Mouse (Mus musculus) retina, embryonic 14.5 days (tissue): Measurements from ENCODE around the gene Ccdc149.
A peak's percentile ranks its signal among the peaks of the same experiment; 100 is the strongest.

Experiments used
- DNase-seq: peaks from one replicate; pipeline ENCODE4 v3.0.0-alpha.2; 2015; ENCODE audit warnings: low spot score

The Ccdc149 gene

DNA sequence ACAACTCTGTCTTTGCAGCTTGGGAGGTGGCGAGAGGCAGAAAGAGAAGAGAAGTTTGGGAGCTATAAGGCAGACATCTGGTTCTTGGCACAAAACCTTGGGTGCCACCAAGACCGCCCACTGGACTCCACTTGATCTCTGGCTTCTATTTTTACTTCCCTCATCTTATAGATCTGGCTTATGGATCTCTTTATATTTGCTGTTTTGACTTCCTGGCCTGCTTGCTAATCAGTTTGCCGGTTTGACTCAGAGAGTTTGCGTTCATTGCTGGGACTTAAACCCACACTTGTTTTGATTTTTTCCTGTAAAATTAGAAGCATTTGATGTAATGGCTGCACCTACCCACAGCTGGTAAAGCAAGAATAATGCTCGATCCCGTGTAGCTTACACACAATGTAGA, 100.4 kb downstream of the Ccdc149 start:
- DNase-seq, result no peak

DNA sequence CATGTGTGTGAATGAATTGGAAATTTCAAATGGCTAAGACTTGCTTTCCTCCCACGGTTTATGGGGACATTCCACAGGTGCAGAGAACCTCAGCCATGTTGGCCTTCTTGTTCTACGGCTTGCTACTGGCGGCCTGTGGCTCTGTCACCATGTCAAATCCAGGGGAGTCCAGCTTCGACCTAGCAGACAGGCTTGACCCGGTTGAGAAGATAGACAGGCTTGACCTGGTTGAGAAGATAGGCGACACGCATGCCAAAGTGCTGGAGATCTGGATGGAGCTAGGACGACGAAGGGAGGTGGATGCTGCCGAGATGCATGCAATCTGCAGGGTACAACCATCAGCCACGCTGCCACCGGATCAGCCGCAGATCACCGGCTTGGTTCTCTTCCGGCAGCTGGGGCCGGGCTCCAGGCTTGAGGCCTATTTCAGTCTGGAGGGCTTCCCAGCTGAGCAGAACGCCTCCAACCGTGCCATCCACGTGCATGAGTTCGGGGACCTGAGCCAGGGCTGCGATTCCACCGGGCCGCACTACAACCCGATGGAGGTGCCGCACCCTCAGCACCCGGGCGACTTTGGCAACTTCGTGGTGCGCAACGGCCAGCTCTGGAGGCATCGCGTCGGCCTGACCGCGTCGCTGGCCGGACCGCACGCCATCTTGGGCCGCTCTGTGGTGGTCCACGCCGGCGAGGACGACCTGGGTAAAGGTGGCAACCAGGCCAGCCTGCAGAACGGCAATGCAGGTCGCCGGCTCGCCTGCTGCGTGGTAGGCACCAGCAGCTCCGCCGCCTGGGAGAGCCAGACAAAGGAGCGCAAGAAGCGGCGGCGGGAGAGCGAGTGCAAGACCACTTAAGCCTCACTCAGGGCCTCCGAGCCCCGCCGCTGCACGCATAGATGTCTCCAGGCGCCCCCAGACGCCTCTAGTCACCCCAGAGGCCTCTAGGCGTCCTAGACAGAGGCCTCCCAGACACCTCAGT, 103.2 kb downstream of the Ccdc149 start:
- DNase-seq, result peak; percentile 13

DNA sequence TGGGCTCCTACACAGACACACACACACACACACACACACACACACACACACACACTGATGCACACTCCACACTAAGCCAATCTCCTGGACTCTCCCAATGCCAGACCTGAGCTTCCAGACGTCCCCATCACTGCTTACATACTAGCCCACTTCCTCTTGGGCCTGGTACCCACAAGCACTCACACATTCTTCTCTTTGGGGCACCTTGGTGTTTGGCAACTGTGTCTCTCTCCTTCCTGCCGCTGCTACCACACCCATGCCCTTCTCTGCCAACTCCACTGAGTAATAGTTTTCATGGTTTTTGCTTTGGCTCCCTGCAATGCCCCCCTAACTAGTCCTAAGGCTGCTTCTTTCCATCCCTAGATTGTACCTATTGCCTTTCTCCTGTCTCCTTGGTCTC, 104.7 kb downstream of the Ccdc149 start:
- no peak for DNase-seq

DNA sequence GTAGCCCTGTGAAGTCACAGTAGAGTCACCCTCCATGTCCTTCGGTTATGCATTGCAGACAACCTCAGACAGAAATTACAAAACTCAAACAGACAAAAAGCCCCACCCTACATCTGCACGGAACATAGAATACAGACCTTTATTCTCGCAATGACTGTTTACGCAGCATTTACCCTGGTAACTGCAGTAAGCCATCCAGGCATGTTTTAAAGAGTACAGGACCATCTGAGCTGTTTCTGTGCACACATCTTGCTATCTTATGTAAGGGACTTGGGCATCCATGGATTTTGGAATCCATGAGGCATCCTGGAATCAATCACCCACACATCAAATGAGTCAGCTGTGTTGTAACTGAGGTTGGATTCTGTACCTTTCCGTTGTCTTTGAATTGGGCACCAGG, 105.4 kb downstream of the Ccdc149 start:
- no peak for DNase-seq

DNA sequence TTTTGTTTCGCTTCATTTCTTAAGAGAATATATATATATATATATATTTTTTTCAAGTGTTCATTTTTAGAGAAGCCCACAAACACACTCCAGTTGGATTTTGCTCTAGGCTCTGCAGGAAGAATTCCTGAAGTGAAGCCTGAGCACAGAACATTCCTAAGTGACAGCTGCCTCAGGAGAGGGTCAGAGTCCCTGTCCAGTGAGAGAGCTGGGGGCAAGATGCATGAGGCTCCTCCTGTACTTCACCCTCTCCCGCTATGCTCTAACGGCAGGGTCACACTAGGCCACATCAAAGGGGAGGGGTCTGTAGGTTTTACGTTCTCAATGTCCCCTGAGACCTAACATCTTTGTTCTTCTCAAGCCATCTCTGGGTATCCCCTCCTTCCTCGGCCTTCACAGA, 106.8 kb downstream of the Ccdc149 start:
- no peak for DNase-seq

DNA sequence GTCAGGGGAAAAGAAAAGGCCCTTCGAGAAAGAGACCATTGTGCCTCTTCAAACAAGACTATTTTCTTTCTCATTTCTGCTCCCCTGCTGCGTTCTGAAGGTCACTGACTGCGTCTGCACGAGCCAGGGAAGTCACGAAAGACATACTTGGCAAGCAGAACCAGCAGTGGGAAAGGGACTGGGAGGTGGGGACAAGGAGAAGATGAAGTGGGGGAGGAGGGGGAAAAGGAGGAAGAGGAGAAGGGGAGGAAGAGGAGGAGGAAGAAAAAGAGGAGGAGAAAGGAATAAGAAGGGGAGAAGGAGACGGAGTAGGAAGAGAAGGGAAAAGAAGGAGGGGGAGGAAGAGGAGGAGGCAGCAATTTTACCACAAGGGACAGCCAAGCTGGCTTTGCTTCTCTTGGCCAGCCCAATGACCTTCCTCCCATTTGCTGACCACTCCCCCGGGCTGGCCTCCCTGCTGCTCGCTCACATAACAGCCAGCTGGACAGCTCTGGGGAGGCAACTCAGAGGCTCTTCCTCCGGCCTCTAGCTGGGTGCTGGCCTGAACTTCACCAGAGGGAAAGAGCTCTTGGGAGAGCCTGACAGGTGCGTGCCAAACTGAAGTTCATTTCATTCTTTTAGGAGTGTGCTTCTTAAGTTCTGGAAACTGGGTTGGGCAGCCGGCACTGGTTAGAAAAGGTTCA, 107.7 kb downstream of the Ccdc149 start, which contains the start of gene Sod3:
Sod3 (plus strand) TSS at position 324 of the 683 bp plus-strand sequence.
- DNase-seq, result peak; percentile 22

DNA sequence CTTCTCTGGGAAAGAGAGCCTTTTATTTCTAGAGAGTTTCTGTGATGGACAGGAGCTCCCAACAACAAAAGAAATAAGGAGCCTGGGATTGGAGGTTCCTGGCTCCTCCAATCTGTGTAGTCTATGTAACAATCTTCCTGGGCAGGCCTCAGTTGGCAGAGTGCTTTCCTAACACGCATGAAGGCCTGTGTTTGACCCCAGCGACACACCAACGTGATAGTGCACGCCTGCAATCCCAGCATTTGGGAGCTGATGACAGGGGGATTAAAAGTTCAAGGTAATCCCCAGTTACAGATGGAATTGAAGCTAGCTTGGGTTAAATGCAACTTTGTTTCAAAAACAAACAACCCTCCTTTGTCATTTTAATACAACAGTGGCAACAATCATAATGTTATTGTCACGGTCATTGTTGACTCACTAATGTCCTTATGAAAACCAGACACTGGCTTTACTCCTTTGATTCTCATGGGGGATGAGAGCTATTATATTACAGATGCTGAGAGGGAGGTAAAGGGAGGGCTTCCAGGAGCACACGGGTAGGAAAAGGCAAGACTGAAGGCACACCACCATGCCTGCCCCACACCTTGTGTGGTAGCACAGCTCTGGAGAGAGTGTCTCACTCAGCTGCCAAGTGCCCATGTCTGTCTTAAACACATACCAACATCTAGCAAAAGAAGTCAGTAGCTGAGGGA, 108.4 kb downstream of the Ccdc149 start:
- no peak for DNase-seq

DNA sequence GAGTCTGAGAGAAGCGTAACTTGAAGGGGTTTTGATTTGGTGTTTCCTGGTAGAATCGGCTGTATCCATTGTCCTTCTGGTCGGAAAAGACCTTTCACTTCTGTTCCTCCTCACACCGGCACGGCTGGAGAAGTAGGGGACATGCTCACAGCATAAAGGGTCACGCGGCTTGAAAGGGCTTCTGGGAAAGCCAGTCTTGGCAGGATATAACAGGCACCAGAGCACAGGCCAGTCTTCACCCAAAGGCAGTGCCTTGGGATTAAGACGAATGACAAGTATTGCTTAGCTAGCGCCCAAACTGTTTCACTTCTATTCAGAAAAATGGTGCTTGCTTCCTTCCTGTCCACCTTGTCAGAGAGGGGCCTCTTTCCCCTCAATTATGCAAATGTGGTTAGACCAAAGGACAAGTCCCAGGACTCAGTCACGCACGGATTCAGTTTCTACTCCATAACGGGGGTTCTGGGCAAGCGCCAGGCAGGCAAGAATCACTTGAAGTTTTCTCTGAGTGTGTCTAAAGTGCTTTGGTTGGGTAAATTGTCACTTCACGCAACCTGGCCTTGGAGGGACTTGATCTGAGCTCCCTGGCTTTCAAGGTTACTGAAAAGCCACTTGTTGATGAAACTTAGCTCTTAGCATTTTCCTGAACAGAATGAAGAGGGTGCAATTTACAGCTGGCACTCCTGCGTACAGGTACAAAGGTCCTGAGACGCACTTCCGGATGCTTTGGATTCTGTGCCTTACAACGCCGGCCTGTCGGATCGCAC, 110.9 kb downstream of the Ccdc149 start:
- no peak for DNase-seq

DNA sequence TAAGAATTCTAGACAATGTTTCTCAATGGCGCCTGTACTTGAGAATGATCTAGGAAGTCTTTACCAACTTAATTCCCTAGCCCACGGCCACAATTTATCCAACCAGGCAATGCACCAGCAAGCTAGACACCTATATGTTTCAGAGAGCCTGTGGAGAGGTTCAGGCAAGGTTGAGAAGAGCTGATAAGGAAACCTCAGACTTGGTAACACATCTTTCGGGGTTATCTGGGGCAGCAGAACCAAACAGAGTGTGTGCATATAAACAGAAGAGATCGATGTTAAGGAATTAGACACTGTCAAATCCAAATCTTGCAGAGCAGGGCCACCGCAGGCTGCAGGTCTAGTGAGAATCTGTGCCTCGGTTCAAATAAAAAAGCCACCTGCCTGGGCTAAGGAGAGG, 113.2 kb downstream of the Ccdc149 start:
- DNase-seq, result no peak

DNA sequence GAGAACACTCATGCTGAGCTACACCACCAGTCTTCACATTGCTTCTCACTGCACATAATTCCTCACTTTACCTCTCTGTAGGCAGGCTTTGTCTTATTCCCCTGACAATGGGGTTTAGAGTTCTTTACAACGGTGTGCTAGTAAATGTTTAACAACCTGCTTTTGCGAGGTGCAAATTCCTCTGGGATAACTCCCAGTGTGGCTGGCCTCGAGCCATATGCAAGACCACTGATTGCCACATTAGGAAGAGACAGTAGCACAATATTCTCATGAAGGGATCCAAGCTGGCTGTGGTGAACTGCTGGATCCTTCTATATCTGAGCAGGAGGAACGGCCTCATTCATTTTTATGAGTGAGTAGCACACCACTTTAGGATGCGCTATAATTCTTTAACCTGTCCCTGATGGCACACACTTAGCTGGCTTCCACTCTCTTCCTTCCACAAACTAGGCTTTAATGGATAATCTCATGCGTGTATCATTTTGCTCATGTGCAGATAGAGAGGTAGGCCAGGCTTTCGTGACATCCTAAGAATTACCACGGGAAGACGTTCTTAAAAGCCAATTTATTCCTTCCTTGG, 114.1 kb downstream of the Ccdc149 start:
- no peak for DNase-seq

DNA sequence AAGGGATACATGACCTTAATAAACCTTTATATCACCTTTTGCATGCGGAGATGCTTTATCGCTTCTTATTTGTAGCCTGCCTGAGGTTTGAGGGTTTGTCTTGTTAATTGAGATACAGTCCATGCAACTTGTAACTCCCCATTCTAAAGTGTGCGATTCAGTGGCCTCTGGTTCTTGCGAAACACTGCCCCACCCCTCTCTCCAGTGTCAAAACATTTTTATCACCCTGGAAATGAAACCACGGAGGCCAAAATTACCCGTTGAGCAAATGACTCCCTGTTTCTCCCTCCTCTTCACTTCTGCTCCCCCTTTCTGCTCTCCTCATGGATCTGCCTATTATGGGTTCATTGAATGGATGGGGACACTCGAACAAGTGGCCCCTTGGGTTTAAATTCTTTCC, 115.7 kb downstream of the Ccdc149 start:
- no peak for DNase-seq

DNA sequence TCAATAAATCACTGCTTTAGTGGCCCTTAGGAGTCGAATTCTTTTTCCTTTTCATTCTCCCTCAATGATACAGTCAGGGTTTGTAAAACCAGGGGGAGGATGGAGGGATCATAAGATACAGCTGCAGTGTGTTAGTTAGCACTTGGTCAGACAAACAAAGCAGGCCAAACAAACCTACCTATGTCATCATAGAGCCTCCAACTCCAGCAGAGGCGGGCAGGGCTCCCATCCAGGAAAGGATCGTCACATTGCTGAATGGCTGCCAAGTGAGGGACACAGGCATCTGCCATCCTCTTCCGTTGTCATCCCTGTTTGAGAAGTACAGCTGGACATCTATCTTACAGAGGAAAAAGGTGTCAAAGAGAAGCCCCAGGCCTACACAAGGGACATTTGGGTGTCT, 116.9 kb downstream of the Ccdc149 start:
- no peak for DNase-seq

DNA sequence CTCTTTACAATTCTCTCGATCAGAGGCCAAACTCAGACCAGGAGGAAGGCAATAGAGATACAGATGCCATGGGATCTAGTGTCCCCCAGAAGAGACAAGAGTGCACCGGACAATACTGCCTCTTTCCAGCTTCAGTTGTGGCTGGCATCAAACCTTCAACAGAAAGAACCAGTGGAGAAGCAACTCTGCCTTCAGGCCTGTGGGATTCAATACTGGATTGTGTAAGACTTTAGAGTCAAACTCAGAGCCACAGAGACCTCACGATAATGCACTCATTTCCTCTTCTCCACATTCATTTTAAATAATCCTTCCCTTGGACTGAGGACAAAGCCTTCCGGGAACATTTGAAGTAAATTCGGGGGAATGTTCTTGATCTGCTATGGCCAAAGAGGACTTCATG, 118.6 kb downstream of the Ccdc149 start:
- no peak for DNase-seq

DNA sequence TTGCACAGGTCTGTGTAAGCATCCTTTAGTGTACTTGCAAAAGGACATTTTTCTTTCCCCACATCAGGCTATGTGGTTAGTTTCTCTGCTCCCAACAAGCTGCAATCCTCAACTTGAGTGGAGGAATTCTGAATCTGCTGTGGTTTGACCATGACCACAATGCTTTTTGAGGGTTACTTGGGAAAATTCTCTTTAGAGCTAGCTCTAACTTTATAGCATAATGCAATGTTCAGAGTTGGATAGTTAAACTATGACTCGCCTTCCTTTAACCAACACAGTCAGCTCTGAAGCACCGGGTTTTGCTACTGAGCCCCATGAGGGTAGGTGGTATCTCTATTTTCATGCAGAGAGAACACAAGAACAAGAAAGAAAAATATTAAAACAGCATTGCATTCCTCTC, 119.8 kb downstream of the Ccdc149 start:
- no peak for DNase-seq

DNA sequence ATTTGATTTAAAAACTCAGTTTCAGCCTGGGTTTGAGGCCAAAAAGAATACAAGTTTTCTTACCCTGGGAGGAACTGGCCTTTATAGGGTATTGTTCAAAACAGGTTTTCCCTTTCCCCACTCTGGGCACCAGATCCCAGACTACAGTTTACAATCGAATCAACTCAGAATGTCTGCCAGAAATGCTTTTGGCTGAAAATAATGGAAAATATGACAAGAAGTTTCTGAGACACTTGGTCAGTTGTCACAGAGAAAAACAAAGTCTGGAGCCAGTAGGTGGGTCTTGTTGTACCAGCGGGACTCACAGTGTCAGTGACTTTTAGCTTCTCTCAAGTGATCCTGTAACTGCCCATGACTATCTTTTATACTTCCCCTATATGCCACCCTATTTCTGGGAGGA, 120.9 kb downstream of the Ccdc149 start:
- no peak for DNase-seq

DNA sequence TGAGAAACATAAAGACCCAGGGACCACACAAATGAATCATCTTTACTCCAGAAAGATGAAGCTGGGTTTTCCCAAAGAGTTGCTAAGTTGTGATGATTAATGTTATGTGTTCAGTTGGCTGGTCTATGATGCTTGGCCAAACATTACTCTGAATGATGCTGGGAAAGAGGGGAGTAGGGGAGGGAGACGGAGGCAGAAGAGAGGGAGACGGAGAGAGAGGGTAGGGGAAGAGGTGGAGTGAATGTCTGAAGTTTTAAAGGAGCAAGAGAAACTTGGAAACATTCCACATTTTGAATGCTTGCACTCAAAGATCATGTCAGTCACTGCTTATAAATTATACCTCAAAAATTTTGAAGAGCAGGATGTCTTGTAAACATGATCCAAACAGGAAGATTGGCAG, 124.4 kb downstream of the Ccdc149 start:
- no peak for DNase-seq

DNA sequence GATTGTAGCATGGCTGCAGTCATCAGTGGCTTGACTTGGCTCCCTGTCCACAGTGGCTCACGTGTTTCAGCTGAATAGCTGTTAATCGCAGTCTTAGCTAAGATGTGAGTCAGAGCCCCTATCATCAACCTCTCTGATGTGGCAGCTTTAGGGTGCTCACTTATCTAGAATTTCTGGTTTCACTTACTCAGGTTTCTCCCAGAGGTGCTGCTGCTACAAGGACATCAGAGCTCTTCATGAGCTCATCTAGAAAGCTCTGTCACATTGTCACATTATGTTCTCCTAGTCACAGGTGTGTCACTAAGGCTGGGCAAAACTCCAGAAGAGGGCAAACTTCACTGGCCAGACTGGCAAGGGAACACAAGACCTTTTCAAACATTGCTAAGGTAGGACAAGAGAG, 132.2 kb downstream of the Ccdc149 start:
- no peak for DNase-seq

DNA sequence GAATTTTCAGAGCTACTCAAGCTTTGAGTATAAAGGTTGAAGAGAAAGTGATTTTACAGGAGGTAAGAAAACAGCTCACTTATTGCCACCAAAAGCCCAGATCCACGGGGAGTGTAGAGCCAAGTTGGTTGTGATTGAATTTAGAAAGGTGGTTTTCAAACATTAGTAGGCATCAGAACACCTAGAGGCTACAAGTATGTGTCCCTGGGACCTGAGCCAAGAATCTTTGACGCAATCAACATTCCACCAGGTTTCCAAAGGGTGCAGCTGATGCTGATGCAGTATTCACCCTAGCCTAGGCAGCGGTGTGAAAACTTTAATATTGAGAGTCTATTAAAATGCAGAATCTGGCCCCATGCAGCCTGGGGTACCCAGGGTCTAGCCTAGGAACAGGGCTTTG, 135.7 kb downstream of the Ccdc149 start:
- no peak for DNase-seq

DNA sequence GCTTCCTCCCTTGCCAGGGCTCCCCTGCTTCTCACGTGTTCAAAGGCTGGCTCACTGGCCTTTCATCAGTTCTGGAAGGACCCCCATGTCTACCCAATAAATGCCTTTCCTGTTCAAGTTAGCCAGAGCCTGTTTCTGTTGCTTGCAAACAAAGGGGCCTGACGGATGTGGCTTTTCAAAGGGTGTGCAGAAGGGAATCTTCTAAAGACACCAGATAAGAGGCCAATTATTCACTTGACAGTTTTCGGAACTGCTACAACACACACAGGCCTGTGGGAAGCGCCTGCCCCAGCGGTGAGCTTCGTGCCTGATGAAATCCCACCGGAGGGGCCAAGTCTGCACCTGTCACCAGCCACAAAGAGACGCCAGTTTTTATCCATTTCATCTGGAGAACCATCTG, 139.2 kb downstream of the Ccdc149 start:
- no peak for DNase-seq
